Mouse (Mus musculus) Muller cell, postnatal 12 days (primary cell): ENCODE measurements at regions not wholly inside any gene's neighbourhood (a gene's known extent, or its start where the extent isn't known, plus 50 kb on each side); places are given as distances from the start of the nearest gene placed in this dataset.
A peak's percentile ranks its signal among the peaks of the same experiment; 100 is the strongest.

ENCODE experiments used
- DNase-seq: peaks from one replicate; pipeline ENCODE4 v3.0.0-alpha.2; 2015; ENCODE audit errors: inconsistent ontology term

DNA sequence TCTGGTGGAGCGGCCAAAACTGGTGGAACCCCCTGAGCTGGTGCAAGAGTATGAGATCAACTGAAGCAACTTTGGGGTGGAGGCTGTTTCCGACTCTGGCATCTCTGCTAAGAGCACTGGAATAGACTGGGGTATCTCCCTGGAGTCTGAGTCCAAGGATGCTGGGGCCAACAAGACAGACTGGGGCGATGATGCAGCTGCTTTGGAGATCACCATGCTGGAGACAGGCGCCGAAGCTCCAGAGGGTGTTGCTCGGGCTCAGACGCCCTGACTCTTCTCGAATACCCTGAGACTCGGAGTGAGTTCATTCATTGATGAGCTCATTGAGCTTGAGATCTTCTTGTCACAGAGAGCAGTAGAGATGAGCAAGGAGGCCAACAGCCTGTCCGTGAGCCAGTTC, 194.6 kb upstream of the Hsf2 start:
- no peak for DNase-seq

- no peak for DNase-seq
These were observed 172.4 kb upstream of the Hsf2 start for GRCm38 (mm10) chr10:57313799-57314198.

DNA sequence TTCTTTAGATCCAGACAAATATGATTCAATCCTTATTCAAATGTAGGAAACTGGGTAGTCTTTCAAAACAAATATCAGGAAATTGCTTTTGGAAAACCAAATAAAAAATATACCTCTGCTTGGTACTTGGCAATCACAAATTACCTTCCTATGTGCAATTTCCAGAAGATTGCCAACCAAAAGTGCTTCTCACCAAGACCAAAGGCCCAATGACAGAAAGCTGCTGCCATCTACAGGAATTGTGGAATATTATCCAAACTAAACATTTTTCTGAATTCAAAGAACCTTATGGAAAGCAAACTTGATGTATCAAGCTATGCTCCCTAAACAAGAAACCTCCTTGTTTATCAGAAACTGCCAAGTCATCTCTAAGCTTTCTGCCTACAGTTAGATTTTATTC, 169.1 kb upstream of the Hsf2 start:
- peak; percentile 19 for DNase-seq

DNA sequence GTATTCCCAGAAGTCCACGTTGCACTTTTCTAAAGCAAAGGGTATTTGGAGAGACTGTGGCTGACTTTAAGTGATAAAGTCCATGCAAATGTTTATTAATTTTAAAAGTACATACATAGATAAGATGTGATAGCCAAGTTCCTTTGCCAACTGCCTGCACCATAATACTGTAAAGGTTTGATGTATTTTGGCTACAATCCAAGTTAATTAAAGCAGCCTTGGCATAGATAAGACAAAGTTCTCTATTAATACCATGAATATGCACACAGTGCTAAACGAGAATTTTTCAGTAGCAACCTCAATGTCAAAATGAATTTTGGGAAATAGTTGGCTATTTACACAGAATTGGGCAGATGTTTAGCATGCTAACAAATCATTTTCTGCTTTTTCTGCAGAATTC, 167.0 kb upstream of the Hsf2 start:
- DNase-seq, result no peak

GRCm38 (mm10) chr10:57322717-57323424, 163.3 kb upstream of the Hsf2 start:
- no peak for DNase-seq

- no peak for DNase-seq
These were observed 162.0 kb upstream of the Hsf2 start for GRCm38 (mm10) chr10:57324226-57324625.

DNA sequence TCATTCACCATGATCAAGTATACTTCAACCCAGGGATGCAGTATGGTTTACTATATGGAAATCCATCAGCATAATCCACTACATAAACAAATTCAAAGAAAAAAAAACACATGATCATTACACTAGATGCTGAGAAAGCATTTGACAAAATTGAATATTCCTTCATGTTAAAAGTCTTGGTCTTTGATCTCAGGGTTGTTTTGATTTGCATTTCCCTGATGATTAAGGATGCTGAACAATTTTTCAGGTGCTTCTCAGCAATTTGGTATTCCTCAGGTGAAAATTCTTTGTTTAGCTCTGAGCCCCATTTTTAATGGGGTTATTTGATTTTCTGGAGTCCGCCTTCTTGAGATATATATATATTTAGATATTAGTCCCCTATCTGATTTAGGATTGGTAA, 123.4 kb upstream of the Hsf2 start:
- peak; percentile 12 for DNase-seq
